Mouse (Mus musculus) midbrain, embryonic 11.5 days (tissue): ENCODE data around the gene Smarcd1. TPM values are rescaled to one million over a fixed set of nuclear protein-coding genes. Genes with fewer than 3 reads are reported as not detected.
"Not testable (repeated sequence)": the region's sequence is repeated elsewhere in the genome, so short reads cannot be mapped to it uniquely, and the experiment has no call there.

ENCODE experiments used
- ATAC-seq: fragments of 200-750 bp; cut with Nextera tagmentation; 2 replicates; pipeline ENCODE4 v1.8.0; 2017; ENCODE audit warnings: moderate TSS enrichment, moderate library complexity; ENCODE audit not compliant: low FRiP score
- DNase-seq: peaks from one replicate; pipeline ENCODE4 v3.0.0; 2015; ENCODE audit warnings: low spot score; ENCODE audit errors: missing footprints
- H3K27ac ChIP-seq: fragments of 300-500 bp; sonication (generic); 2 replicates; pipeline ENCODE4 v1.5.1; 2014; ENCODE audit warnings: low read depth, low read length
- H3K27me3 ChIP-seq: fragments of 300-500 bp; sonication (generic); 2 replicates; pipeline ENCODE4 v1.6.1; 2014; ENCODE audit warnings: mild to moderate bottlenecking, low read length, moderate library complexity, mixed read lengths; ENCODE audit not compliant: control insufficient read depth, insufficient read depth
- H3K36me3 ChIP-seq: fragments of 300-500 bp; sonication (generic); 2 replicates; pipeline ENCODE4 v1.6.1; 2014; ENCODE audit warnings: mild to moderate bottlenecking, low read length, moderate library complexity, mixed read lengths; ENCODE audit not compliant: control insufficient read depth, insufficient read depth
- H3K4me1 ChIP-seq: fragments of 300-500 bp; sonication (generic); 2 replicates; pipeline ENCODE4 v1.6.1; 2014; ENCODE audit warnings: low read length; ENCODE audit not compliant: control insufficient read depth, insufficient read depth
- H3K4me2 ChIP-seq: fragments of 300-500 bp; sonication (generic); 2 replicates; pipeline ENCODE4 v1.6.1; 2014; ENCODE audit warnings: mild to moderate bottlenecking, moderate library complexity
- H3K4me3 ChIP-seq: fragments of 300-500 bp; sonication (generic); 2 replicates; pipeline ENCODE4 v1.5.1; 2014; ENCODE audit warnings: low read depth, low read length
- H3K9ac ChIP-seq: fragments of 300-500 bp; sonication (generic); 2 replicates; pipeline ENCODE4 v1.6.1; 2014; ENCODE audit warnings: low read length
- H3K9me3 ChIP-seq: fragments of 300-500 bp; sonication (generic); 2 replicates; pipeline ENCODE4 v1.6.1; 2016; ENCODE audit warnings: low read length; ENCODE audit not compliant: control insufficient read depth
- WGBS: fragments of 180-500 bp; shearing (Covaris S2); extraction: QIAGEN DNeasy Blood & Tissue Kit; methylation state at CpG from one replicate; pipeline ENCODE4 v1.1.7; 2014; 5-methylcytosine and 5-hydroxymethylcytosine counted together
- polyA plus RNA-seq: library from polyadenylated mRNA; unstranded; fragments of >200 nt; fragmentation: Nextera tagmentation; extraction: Ambion mirVana; gene quantifications from 2 replicates; pipeline ENCODE4 v1.2.1, GENCODE M21; 2014

Gene Smarcd1
- polyA plus RNA-seq, 1 experiment from 2014 or later, result 111 TPM

DNA sequence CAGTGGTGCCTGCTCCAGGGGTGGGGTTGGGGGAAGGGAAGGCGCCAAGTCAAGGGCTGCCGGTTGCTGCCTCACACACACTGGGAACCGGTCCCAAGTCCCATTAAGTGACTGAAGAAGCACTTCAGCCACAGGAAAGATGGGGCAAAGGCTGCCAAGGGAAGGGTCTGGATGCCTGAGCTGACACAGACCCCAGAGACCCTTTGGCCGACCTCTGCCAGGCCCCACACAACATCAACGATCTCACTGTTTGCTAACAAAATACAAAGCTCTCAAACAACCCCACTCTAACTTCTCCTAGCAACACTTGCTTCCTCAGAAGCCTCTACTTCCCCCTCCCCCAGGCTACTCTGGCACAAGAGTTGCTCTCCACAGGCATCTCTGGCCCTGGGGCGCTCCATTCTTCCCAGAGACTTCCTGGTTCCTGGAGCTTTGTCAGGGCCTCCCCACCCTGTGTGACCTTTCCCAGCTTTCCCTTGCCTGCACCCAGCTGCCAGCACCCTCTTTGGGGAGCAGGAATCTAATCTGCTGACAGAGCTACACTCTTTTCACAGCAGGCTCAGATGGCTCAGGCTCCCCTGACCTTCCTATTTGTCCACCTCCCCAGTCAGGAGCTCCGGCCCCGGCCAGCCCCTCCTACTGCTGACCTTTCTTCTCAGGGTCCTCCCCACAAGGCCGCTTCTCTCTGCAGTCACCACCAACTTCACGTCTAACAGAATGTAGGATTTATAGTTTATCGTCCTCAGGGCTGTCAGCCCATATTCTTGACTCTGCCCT lies 21.8 kb downstream of the Smarcd1 start:
- H3K4me2 ChIP-seq, result no peak overlapping the region
- peaks cover 24% of the 10 kb centered on the region for H3K4me1 ChIP-seq
- H3K9ac ChIP-seq, result peak overlapping the region; percentile 12; the same call in 1 of the 2 replicates
- peak overlapping the region; percentile 17; the same call in 1 of the 2 replicates for H3K27ac ChIP-seq
- 14% methylated on average over 11 of the region's 11 CpGs for WGBS
- H3K27me3 ChIP-seq, result no peaks in the 10 kb centered on the region
- DNase-seq (peak; percentile 92), ATAC-seq (no peak)
- H3K36me3 ChIP-seq, result peaks cover 13% of the 10 kb centered on the region
- H3K9me3 ChIP-seq, result no peaks in the 10 kb centered on the region
- no peak overlapping the region for H3K4me3 ChIP-seq

DNA sequence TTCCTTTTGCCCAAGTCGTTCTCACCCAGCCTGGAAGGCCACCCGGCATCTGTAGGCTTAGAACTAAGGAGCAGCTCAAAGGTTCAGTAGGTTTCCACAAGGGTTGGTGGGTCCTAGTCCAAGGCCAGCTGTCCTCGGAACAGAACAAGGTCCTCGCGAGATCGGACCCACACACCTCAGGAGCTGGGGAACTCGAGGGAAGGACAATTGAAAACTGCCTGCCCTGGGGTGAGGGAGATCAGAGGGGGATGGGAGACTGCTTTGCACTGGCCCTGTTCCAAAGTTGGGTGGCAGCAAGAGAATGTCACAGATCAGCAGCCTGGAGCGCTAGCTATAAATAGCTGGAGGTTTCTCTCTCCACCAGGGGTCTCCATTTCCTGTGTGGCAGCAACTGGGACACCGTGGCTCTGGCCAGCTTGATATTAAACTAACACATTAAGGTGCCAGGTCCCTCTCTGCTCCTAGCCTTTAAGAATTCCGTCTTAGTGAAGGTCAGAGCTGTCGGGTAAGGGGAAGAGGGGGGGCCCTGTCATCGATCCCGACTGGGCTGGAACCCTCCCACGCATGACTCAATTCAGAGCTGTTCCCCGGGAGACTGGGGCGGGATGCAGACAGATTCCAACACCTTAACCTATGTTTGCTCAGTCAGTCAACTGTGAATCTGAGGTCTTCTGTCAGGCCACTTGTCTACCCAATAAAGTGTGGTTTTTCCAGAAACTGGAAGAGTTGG lies 22.5 kb downstream of the Smarcd1 start:
- 11% methylated on average over 16 of the region's 16 CpGs for WGBS
- no peaks in the 10 kb centered on the region; the same call in 1 of the 2 replicates for H3K9me3 ChIP-seq
- peak overlapping the region; percentile 18; the same call in 1 of the 2 replicates for H3K4me3 ChIP-seq
- H3K27ac ChIP-seq, result peak overlapping the region; percentile 17; the same call in 1 of the 2 replicates
- H3K4me2 ChIP-seq, result peak overlapping the region; percentile 42
- ATAC-seq, result peak; percentile 27
- DNase-seq, result peak; percentile 93
- H3K36me3 ChIP-seq, result peaks cover 18% of the 10 kb centered on the region
- no peaks in the 10 kb centered on the region for H3K27me3 ChIP-seq
- H3K4me1 ChIP-seq, result peaks cover 24% of the 10 kb centered on the region
- no peak overlapping the region; the same call in 1 of the 2 replicates for H3K9ac ChIP-seq

DNA sequence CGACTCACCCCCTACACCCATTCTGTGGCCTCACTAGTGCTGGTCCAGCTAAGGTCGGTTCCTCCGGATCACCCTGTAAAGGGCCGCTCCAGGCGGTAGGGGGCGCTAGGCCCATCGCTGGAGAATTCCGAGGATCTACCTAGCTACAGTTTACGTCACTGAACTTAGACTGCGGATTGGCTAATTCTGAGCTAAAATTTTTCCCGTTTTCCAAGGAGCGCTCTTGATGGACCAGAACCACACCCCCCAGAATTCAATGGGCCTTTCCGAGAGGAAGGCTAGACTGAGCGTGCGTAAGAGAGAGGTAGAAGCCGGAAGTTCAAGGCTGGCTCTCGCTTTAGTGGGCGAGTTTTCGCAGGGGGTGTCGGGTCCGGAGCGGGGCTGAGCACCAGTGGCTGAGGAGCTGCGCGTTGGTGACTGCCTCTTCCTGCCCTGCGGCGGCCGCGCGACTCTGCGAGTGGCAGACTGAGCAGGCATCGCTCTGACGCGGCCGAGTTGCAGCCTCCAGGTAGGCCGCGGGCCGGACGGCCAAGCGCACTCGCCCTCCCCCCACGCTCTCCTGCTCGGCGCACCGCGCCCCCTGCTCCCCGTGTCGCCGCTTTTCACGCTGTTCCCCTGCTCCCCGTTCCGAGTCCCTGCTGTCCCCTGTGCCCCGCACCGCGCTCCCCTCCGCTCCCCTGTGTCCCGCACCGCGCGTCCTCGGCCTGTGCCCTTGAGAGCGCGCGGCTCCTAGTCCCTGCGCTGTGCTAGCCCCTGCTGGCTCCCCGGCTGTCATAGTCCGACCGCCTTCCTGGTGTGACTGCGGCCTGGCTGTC lies 23.6 kb downstream of the Smarcd1 start, which contains the start of gene Cox14:
Gene Cox14 (plus strand): TSS at position 278 of the 815 bp plus-strand sequence.
- Histone ChIP-seq H3K4me3 (peak within 1 kb of the TSS; percentile 97), H3K36me3 (peaks cover 18% of the 10 kb centered on the region)
- ATAC-seq, result peak; percentile 93

DNA sequence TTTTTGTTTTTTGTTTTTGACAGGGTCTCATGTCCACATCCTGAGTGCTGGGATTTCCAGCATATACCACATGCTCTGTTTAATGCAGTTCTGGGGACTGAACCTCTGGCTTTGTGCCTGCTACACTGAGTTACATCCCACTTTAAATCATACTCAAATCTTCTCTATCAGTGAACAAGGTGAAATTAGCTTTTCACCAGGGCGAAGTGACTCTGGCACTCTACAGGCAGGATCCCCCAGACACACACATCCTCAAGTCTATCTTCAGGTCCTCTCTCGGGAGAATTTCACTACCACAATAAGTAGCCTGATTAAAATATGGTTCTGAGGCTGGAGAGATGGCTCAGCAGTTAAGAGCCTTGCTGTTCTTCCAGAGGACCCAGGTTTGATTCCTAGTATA lies 24.6 kb downstream of the Smarcd1 start:
- ATAC-seq (no peak), DNase-seq (no peak)
- peaks cover 24% of the 10 kb centered on the region for H3K4me1 ChIP-seq
- peak overlapping the region; percentile 90 for H3K9ac ChIP-seq
- H3K9me3 ChIP-seq, result no peaks in the 10 kb centered on the region; the same call in 1 of the 2 replicates
- peak overlapping the region; percentile 82 for H3K4me2 ChIP-seq
- H3K27ac ChIP-seq, result no peak overlapping the region
- WGBS, result 84% methylated on average over 2 of the region's 2 CpGs
- peak overlapping the region; percentile 97 for H3K4me3 ChIP-seq
- H3K27me3 ChIP-seq, result no peaks in the 10 kb centered on the region
- H3K36me3 ChIP-seq, result peaks cover 16% of the 10 kb centered on the region

More for the DNA sequence above, 23.6 kb downstream of the Smarcd1 start, which contains the start of gene Cox14:
- Histone ChIP-seq H3K27ac (peak within 1 kb of the TSS; percentile 79), H3K4me2 (peak within 1 kb of the TSS; percentile 82), H3K4me1 (peaks cover 24% of the 10 kb centered on the region), H3K27me3 (no peaks in the 10 kb centered on the region), H3K9ac (peak within 1 kb of the TSS; percentile 90), H3K9me3 (no peaks in the 10 kb centered on the region; the same call in 1 of the 2 replicates)
- under 1% methylated on average over 67 of the region's 68 CpGs for WGBS
- DNase-seq, result peak; percentile 100

DNA sequence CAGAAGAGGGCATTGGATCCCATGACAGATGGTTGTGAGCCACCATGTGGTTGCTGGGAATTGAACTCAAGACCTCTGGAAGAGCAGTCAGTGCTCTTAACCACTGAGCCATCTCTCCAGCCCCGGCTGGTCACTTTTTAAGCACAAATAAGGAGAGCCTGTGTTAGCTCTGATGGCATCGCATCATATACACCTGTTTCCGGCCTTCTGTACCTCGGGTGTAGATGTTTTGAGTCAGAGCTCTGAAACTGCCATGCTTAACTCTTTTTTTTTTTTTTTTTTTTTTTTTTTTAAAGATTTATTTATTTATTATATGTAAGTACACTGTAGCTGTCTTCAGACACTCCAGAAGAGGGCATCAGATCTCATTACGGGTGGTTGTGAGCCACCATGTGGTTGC lies 25.1 kb downstream of the Smarcd1 start:
- not testable (repeated sequence) for H3K4me2 ChIP-seq, H3K9me3 ChIP-seq, H3K27ac ChIP-seq, H3K9ac ChIP-seq, H3K27me3 ChIP-seq, H3K4me3 ChIP-seq, ATAC-seq
- WGBS, result 96% methylated on average over 4 of the region's 5 CpGs
- H3K36me3 ChIP-seq, result peaks cover 16% of the 10 kb centered on the region
- peaks cover 24% of the 10 kb centered on the region for H3K4me1 ChIP-seq
- DNase-seq, result peak; percentile 19

DNA sequence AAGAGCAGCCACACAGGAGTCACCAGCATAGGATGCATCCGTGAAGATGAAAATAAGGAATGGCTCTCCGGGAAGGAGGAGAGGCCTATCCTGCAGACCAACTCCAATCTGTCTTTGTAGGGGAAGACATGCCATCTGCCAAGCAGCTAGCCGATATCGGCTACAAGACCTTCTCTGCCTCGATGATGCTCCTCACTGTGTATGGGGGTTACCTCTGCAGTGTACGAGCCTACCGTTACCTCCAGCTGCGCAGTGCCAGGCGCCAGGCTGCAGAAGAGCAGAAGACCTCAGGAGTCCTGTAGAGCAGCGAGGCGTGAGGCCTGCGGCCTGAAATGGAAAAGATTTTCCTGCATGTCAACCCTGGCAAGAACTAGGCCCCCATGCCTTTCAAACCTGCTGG lies 25.6 kb downstream of the Smarcd1 start:
- H3K9me3 ChIP-seq, result no peaks in the 10 kb centered on the region; the same call in 1 of the 2 replicates
- no peak overlapping the region for H3K9ac ChIP-seq
- peaks cover 16% of the 10 kb centered on the region for H3K36me3 ChIP-seq
- H3K27ac ChIP-seq, result no peak overlapping the region
- peaks cover 24% of the 10 kb centered on the region for H3K4me1 ChIP-seq
- no peak overlapping the region for H3K4me2 ChIP-seq
- H3K4me3 ChIP-seq, result no peak overlapping the region
- H3K27me3 ChIP-seq, result no peaks in the 10 kb centered on the region
- ATAC-seq (no peak), DNase-seq (peak; percentile 57)
- WGBS, result 96% methylated on average over 12 of the region's 12 CpGs

DNA sequence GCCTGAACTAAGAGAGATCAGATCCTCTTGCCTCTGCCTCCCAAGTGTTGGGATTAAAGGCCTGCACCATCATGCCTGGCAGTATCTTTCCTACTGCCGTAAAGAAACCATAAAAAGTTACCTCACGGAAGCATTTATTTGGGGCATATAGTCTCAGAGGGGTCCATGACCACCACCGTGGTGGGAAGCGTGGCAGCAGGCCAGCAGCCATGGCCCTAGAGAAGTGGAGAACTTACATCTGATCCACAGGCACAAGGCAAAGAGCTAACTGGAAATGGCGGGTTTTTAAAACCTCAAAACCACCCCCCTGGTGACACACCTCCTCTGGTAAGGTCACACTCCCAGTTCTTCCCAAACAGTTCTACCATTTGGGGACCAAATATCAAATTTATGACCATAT lies 26.3 kb downstream of the Smarcd1 start:
- Histone ChIP-seq H3K4me1 (peaks cover 23% of the 10 kb centered on the region), H3K4me2 (no peak overlapping the region), H3K27ac (no peak overlapping the region), H3K27me3 (no peaks in the 10 kb centered on the region), H3K4me3 (no peak overlapping the region), H3K9ac (no peak overlapping the region), H3K36me3 (peaks cover 16% of the 10 kb centered on the region), H3K9me3 (no peaks in the 10 kb centered on the region; the same call in 1 of the 2 replicates)
- ATAC-seq (no peak), DNase-seq (peak; percentile 6)
- WGBS, result 93% methylated on average over 5 of the region's 5 CpGs

DNA sequence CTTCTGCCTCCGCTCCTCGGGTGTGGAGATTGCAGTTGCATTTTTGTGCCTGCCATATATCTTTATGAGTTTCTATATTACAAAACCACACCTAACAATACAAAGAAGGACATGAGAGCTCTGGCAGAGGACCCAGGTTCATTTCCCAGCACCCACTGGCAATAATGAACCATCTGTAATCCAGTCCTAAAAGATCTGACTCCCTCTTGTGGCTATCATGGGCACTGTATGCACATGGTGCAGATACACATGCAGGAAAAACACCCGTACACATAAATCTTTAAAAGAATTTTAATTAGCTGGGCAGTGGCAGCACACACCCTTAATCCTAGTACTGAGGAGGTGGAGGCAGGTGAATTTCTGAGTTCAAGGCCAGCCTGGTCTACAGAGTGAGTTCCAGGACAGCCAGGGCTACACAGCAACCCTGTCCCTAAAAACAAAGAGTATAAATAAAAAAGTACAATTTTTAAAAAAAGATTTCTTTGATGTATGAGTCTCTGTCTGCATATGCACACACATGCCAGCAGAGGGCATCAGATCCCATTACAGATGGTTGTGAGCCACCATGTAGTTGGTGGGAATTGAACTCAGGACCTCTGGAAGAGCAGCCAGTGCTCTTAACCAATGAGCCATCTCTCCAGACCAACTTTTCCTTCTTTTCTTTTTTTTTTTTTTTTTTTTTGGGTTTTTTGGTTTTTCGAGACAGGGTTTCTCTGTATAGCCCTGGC lies 27.3 kb downstream of the Smarcd1 start:
- peak; percentile 53 for DNase-seq
- Histone ChIP-seq H3K9ac (no peak overlapping the region), H3K4me3 (no peak overlapping the region), H3K27me3 (no peaks in the 10 kb centered on the region), H3K27ac (no peak overlapping the region), H3K4me2 (no peak overlapping the region), H3K36me3 (peaks cover 14% of the 10 kb centered on the region), H3K9me3 (no peaks in the 10 kb centered on the region; the same call in 1 of the 2 replicates), H3K4me1 (peaks cover 13% of the 10 kb centered on the region)
- ATAC-seq, result no peak
- 93% methylated on average over 3 of the region's 4 CpGs for WGBS
